Mouse (Mus musculus): ENCODE measurements around the gene Gm10840. TPM values are rescaled to one million over a fixed set of nuclear protein-coding genes. Genes with fewer than 3 reads are reported as not detected.
"Not testable (repeated sequence)": the region's sequence is repeated elsewhere in the genome, so short reads cannot be mapped to it uniquely, and the experiment has no call there.

The Gm10840 gene
- polyA plus RNA-seq, 1 experiment from 2014 or later: not detected

GRCm38 (mm10) chr11:106192241-106192640, 31.6 kb downstream of the Gm10840 start:
- Histone ChIP-seq H3K4me1 (peaks cover 8% of the 10 kb centered on the region), H3K27me3 (replicated peaks) (no peaks in the 10 kb centered on the region), H3K27ac (no peak overlapping the region), H3K4me2 (replicated peaks) (peak overlapping the region; percentile 78), H3K36me3 (peaks cover 10% of the 10 kb centered on the region), H3K9me3 (no peaks in the 10 kb centered on the region), H3K9ac (no peak overlapping the region), H3K4me3 (no peak overlapping the region)
- WGBS: 88% methylated on average over 5 of the region's 5 CpGs
- ATAC-seq (ENCODE audit: low FRiP score, low read depth): no peak

- Histone ChIP-seq H3K27me3 (replicated peaks) (no peaks in the 10 kb centered on the region), H3K9me3 (no peaks in the 10 kb centered on the region), H3K4me3 (peak overlapping the region; percentile 73), H3K9ac (peak overlapping the region; percentile 67), H3K4me1 (peaks cover 8% of the 10 kb centered on the region), H3K36me3 (peaks cover 15% of the 10 kb centered on the region), H3K27ac (peak overlapping the region; percentile 65), H3K4me2 (replicated peaks) (peak overlapping the region; percentile 78)
- 11% methylated on average over 19 of the region's 19 CpGs for WGBS
- ATAC-seq (ENCODE audit: low FRiP score, low read depth): peak; percentile 23; the same call in 1 of the 2 replicates
Observed at GRCm38 (mm10) chr11:106192657-106193370, 32.2 kb downstream of the Gm10840 start.

GRCm38 (mm10) chr11:106193371-106194154, 32.9 kb downstream of the Gm10840 start:
- peak overlapping the region; percentile 65 for H3K27ac ChIP-seq
- H3K9ac ChIP-seq: peak overlapping the region; percentile 67
- H3K4me1 ChIP-seq: peaks cover 8% of the 10 kb centered on the region
- H3K9me3 ChIP-seq: no peaks in the 10 kb centered on the region
- peak overlapping the region; percentile 78 for H3K4me2 ChIP-seq (replicated peaks)
- H3K27me3 ChIP-seq (replicated peaks): no peaks in the 10 kb centered on the region
- peak; percentile 97 for ATAC-seq (ENCODE audit: low FRiP score, low read depth)
- H3K4me3 ChIP-seq: peak overlapping the region; percentile 73
- WGBS: under 1% methylated on average over 43 of the region's 44 CpGs
- H3K36me3 ChIP-seq: peaks cover 23% of the 10 kb centered on the region

GRCm38 (mm10) chr11:106194155-106194541, 33.5 kb downstream of the Gm10840 start:
- Histone ChIP-seq H3K4me3 (peak overlapping the region; percentile 73), H3K27ac (peak overlapping the region; percentile 65), H3K27me3 (replicated peaks) (no peaks in the 10 kb centered on the region), H3K4me1 (peaks cover 8% of the 10 kb centered on the region), H3K4me2 (replicated peaks) (peak overlapping the region; percentile 78), H3K9me3 (no peaks in the 10 kb centered on the region), H3K36me3 (peaks cover 24% of the 10 kb centered on the region), H3K9ac (peak overlapping the region; percentile 57; the same call in 1 of the 2 replicates)
- no peak for ATAC-seq (ENCODE audit: low FRiP score, low read depth)
- 51% methylated on average over 3 of the region's 3 CpGs for WGBS

- H3K27ac ChIP-seq: no peak overlapping the region
- H3K9ac ChIP-seq: no peak overlapping the region
- H3K9me3 ChIP-seq: no peaks in the 10 kb centered on the region
- H3K4me1 ChIP-seq: peaks cover 8% of the 10 kb centered on the region
- no peak overlapping the region for H3K4me3 ChIP-seq
- H3K4me2 ChIP-seq (replicated peaks): no peak overlapping the region
- ATAC-seq (ENCODE audit: low FRiP score, low read depth): no peak
- H3K36me3 ChIP-seq: peaks cover 28% of the 10 kb centered on the region
- WGBS: 94% methylated on average over 7 of the region's 7 CpGs
- no peaks in the 10 kb centered on the region for H3K27me3 ChIP-seq (replicated peaks)
Observed at GRCm38 (mm10) chr11:106194891-106195290, 34.2 kb downstream of the Gm10840 start.

- H3K36me3 ChIP-seq: peaks cover 33% of the 10 kb centered on the region
- H3K4me2 ChIP-seq (replicated peaks): no peak overlapping the region
- H3K4me1 ChIP-seq: peaks cover 8% of the 10 kb centered on the region
- no peaks in the 10 kb centered on the region for H3K9me3 ChIP-seq
- no peak overlapping the region for H3K4me3 ChIP-seq
- H3K9ac ChIP-seq: no peak overlapping the region
- no peak overlapping the region for H3K27ac ChIP-seq
- no peak for ATAC-seq (ENCODE audit: low FRiP score, low read depth)
- H3K27me3 ChIP-seq (replicated peaks): no peaks in the 10 kb centered on the region
Observed at GRCm38 (mm10) chr11:106195341-106195740, 34.7 kb downstream of the Gm10840 start.

- H3K36me3 ChIP-seq: peaks cover 58% of the 10 kb centered on the region
Observed at GRCm38 (mm10) chr11:106198277-106198676, 37.6 kb downstream of the Gm10840 start.

GRCm38 (mm10) chr11:106199997-106200396, 39.3 kb downstream of the Gm10840 start:
- H3K36me3 ChIP-seq: peaks cover 73% of the 10 kb centered on the region
- WGBS: 92% methylated on average over 7 of the region's 7 CpGs

More at GRCm38 (mm10) chr11:106198277-106198676, 37.6 kb downstream of the Gm10840 start:
- no peak for ATAC-seq (ENCODE audit: low FRiP score, low read depth)
- WGBS: 89% methylated on average over 4 of the region's 4 CpGs
- H3K9ac ChIP-seq: no peak overlapping the region
- no peak overlapping the region for H3K27ac ChIP-seq
- no peaks in the 10 kb centered on the region for H3K27me3 ChIP-seq (replicated peaks)
- no peak overlapping the region for H3K4me2 ChIP-seq (replicated peaks)
- H3K4me3 ChIP-seq: no peak overlapping the region
- no peaks in the 10 kb centered on the region for H3K9me3 ChIP-seq
- no peaks in the 10 kb centered on the region for H3K4me1 ChIP-seq

GRCm38 (mm10) chr11:106200756-106201155, 40.1 kb downstream of the Gm10840 start:
- no peak for ATAC-seq (ENCODE audit: low FRiP score, low read depth)
- Histone ChIP-seq H3K4me2 (replicated peaks) (no peak overlapping the region), H3K9me3 (no peaks in the 10 kb centered on the region), H3K4me3 (no peak overlapping the region), H3K4me1 (no peaks in the 10 kb centered on the region), H3K27ac (no peak overlapping the region), H3K36me3 (peaks cover 80% of the 10 kb centered on the region), H3K9ac (no peak overlapping the region), H3K27me3 (replicated peaks) (no peaks in the 10 kb centered on the region)
- 87% methylated on average over 6 of the region's 6 CpGs for whole genome bisulfite sequencing

More at GRCm38 (mm10) chr11:106199997-106200396, 39.3 kb downstream of the Gm10840 start:
- not testable (repeated sequence) for H3K27me3 ChIP-seq (replicated peaks); H3K27ac ChIP-seq; H3K4me3 ChIP-seq; H3K9ac ChIP-seq; H3K4me2 ChIP-seq (replicated peaks); H3K4me1 ChIP-seq; H3K9me3 ChIP-seq; ATAC-seq (ENCODE audit: low FRiP score, low read depth)

- ATAC-seq (ENCODE audit: low FRiP score, low read depth): no peak
- WGBS: 94% methylated on average over 19 of the region's 19 CpGs
- Histone ChIP-seq H3K4me1 (no peaks in the 10 kb centered on the region), H3K36me3 (peaks cover 81% of the 10 kb centered on the region), H3K4me3 (no peak overlapping the region), H3K27me3 (replicated peaks) (no peaks in the 10 kb centered on the region), H3K9me3 (no peaks in the 10 kb centered on the region), H3K27ac (no peak overlapping the region), H3K4me2 (replicated peaks) (no peak overlapping the region), H3K9ac (no peak overlapping the region)
Observed at GRCm38 (mm10) chr11:106201337-106202122, 40.9 kb downstream of the Gm10840 start.

GRCm38 (mm10) chr11:106202123-106202465, 41.4 kb downstream of the Gm10840 start, which contains the start of gene Strada:
Gene Strada, minus strand, starts transcription at chr11:106202168.
- H3K9ac ChIP-seq: no peak within 1 kb of the TSS
- no peak within 1 kb of the TSS for H3K4me2 ChIP-seq (replicated peaks)
- H3K36me3 ChIP-seq: peaks cover 81% of the 10 kb centered on the region
- no peaks in the 10 kb centered on the region for H3K27me3 ChIP-seq (replicated peaks)
- no peak within 1 kb of the TSS for H3K27ac ChIP-seq
- no peak for ATAC-seq (ENCODE audit: low FRiP score, low read depth)
- no peaks in the 10 kb centered on the region for H3K4me1 ChIP-seq
- 89% methylated on average over 5 of the region's 5 CpGs for WGBS
- no peaks in the 10 kb centered on the region for H3K9me3 ChIP-seq
- no peak within 1 kb of the TSS for H3K4me3 ChIP-seq

Data from neural tube, embryonic 12.5 days (tissue).